Mouse (Mus musculus) liver, postnatal 0 days (tissue): ENCODE measurements around the gene Tubb2a.

ENCODE experiments used
- CTCF ChIP-seq: sonication (generic); IDR thresholded peaks from 2 replicates; pipeline ENCODE4 v1.5.1; 2016; ENCODE audit warnings: antibody characterized with exemption, low read depth
- EP300 ChIP-seq: IDR thresholded peaks from 2 replicates; pipeline ENCODE4 v1.6.1; 2016; ENCODE audit warnings: antibody characterized with exemption, low read depth, mild to moderate bottlenecking

DNA sequence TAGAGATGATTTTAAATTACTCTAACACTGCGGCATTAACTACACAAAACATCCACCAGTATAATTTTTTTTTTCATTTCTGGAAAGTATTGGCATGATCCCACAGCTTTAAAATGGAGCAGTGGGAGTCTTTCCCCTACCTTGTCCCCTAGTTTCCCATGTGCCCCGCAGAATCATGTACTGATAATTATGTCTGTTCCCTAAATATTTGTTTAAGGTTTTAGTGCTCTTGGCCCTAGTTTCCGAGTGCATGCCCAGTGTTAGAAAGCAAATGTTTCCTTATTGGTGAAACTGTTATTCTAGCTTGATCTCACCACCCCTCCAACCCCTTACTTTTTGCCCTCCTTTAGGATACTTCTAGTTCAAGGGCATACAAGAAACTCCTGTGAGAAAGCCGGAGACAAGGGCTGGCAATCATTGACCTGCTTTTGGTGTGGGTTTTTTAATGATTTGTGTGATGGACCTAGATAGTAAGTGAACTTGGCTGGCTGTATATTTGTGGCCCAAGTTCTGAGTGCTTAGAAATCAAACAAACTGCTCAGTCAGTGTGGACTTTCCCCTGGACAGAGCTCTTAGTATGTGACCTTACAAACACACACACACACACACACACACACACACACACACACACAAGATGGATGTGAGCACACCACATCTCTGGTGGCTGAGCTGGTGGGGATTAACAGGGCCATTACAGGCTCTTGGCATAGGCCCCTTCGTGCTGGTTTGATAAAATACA, 32.1 kb downstream of the Tubb2a start:
- TF ChIP-seq CTCF (no peak), EP300 (no peak)
